Mouse (Mus musculus): ENCODE measurements around the gene Gstm4. TPM values are rescaled to one million over a fixed set of nuclear protein-coding genes. Genes with fewer than 3 reads are reported as not detected.
"Not testable (repeated sequence)": the region's sequence is repeated elsewhere in the genome, so short reads cannot be mapped to it uniquely, and the experiment has no call there.

Gstm4 gene
- polyA plus RNA-seq, 1 experiment from 2014 or later, result 18.8 TPM

- no peak overlapping the region for H3K27ac ChIP-seq
- H3K4me3 ChIP-seq (replicated peaks), result no peak overlapping the region
- no peaks in the 10 kb centered on the region for H3K36me3 ChIP-seq
- no peaks in the 10 kb centered on the region for H3K9me3 ChIP-seq (replicated peaks)
- H3K4me2 ChIP-seq, result no peak overlapping the region
- WGBS, result 71% methylated on average over 5 of the region's 5 CpGs
- no peaks in the 10 kb centered on the region for H3K27me3 ChIP-seq
- no peak for ATAC-seq (replicated peaks; ENCODE audit: low FRiP score)
- H3K9ac ChIP-seq, result no peak overlapping the region
- 0 out of 2 replicates have a peak, but pooled peaks cover 8% of the 10 kb centered on the region for H3K4me1 ChIP-seq
Observed at GRCm38 (mm10) chr3:108026049-108026448, 18.6 kb downstream of the Gstm4 start.

- no peak overlapping the region for H3K4me3 ChIP-seq (replicated peaks)
- H3K4me1 ChIP-seq, result 0 out of 2 replicates have a peak, but pooled peaks cover 8% of the 10 kb centered on the region
- 41% methylated on average over 4 of the region's 4 CpGs for WGBS
- ATAC-seq (replicated peaks; ENCODE audit: low FRiP score), result no peak
- H3K27me3 ChIP-seq, result no peaks in the 10 kb centered on the region
- H3K27ac ChIP-seq, result no peak overlapping the region
- H3K36me3 ChIP-seq, result no peaks in the 10 kb centered on the region
- no peak overlapping the region for H3K9ac ChIP-seq
- no peaks in the 10 kb centered on the region for H3K9me3 ChIP-seq (replicated peaks)
- no peak overlapping the region for H3K4me2 ChIP-seq
Observed at GRCm38 (mm10) chr3:108025318-108025717, 19.4 kb downstream of the Gstm4 start.

DNA sequence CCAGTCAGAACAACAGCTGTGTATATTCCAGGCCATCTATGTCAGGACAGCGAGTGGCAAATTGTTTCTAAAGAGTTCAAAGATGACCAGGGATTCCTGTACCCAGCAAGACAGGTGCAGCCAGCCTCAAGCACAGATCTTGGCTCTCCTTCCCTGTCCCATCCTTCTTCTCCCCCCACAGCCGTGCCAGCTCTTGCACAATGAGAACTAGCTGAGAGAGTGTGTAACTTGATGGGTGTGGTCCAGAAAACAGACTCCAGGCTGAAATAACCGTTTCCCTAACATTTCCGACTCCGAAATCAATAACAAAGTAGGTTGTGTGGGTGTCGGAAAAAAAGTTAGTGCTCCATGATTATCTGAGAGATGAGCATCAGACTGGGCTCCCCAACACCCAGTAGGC lies 22.0 kb downstream of the Gstm4 start:
- 78% methylated on average over 6 of the region's 6 CpGs for WGBS

GRCm38 (mm10) chr3:108020351-108021022 lies 24.2 kb downstream of the Gstm4 start:
- ATAC-seq (replicated peaks; ENCODE audit: low FRiP score); H3K4me2 ChIP-seq: not testable (repeated sequence)

More for the DNA sequence above, 22.0 kb downstream of the Gstm4 start:
- Histone ChIP-seq H3K9ac (no peak overlapping the region), H3K27ac (no peak overlapping the region), H3K4me2 (no peak overlapping the region), H3K27me3 (no peaks in the 10 kb centered on the region), H3K36me3 (no peaks in the 10 kb centered on the region), H3K9me3 (replicated peaks) (no peaks in the 10 kb centered on the region), H3K4me1 (peaks cover 12% of the 10 kb centered on the region), H3K4me3 (replicated peaks) (no peak overlapping the region)
- no peak for ATAC-seq (replicated peaks; ENCODE audit: low FRiP score)

DNA sequence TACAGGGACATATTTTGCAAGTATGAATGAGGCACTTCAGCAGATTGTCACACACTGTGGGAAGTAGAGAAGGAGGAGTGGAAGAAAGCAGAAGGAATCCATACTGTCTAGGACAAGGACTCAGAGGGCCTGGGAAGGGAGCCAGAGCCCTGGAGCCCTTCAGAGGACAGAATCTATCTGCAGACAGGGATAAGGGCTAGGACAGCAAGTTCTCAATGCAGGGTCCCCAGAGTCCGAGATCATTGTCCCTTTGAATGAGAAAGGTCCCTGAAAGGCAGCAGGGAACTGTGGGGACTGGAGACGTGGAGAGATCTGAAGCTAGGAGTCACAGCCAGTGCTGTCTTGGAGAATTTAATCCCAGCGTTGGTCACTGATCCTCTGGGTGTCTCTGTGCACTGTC lies 25.5 kb downstream of the Gstm4 start:
- not testable (repeated sequence) for H3K4me2 ChIP-seq; H3K4me3 ChIP-seq (replicated peaks); ATAC-seq (replicated peaks; ENCODE audit: low FRiP score); H3K9ac ChIP-seq; H3K9me3 ChIP-seq (replicated peaks); H3K36me3 ChIP-seq; H3K27ac ChIP-seq; H3K27me3 ChIP-seq
- 71% methylated on average over 3 of the region's 3 CpGs for WGBS
- H3K4me1 ChIP-seq, result peaks cover 22% of the 10 kb centered on the region

More at GRCm38 (mm10) chr3:108020351-108021022, 24.2 kb downstream of the Gstm4 start:
- peaks cover 23% of the 10 kb centered on the region for H3K4me1 ChIP-seq
- not testable (repeated sequence) for H3K4me3 ChIP-seq (replicated peaks); H3K27me3 ChIP-seq; H3K9me3 ChIP-seq (replicated peaks); H3K27ac ChIP-seq; H3K9ac ChIP-seq; H3K36me3 ChIP-seq
- WGBS, result 86% methylated on average over 11 of the region's 11 CpGs

GRCm38 (mm10) chr3:108018190-108018820 lies 26.4 kb downstream of the Gstm4 start:
- peak overlapping the region; percentile 49 for H3K4me3 ChIP-seq (replicated peaks)
- H3K9me3 ChIP-seq (replicated peaks), result no peaks in the 10 kb centered on the region
- 26% methylated on average over 14 of the region's 14 CpGs for WGBS
- peak; percentile 5; the same call in 1 of the 2 replicates for ATAC-seq (replicated peaks; ENCODE audit: low FRiP score)
- peak overlapping the region; percentile 96 for H3K27ac ChIP-seq
- H3K36me3 ChIP-seq, result no peaks in the 10 kb centered on the region
- no peaks in the 10 kb centered on the region for H3K27me3 ChIP-seq
- H3K9ac ChIP-seq, result peak overlapping the region; percentile 6; the same call in 1 of the 2 replicates
- H3K4me2 ChIP-seq, result peak overlapping the region; percentile 88
- peaks cover 25% of the 10 kb centered on the region for H3K4me1 ChIP-seq

- H3K27me3 ChIP-seq, result no peaks in the 10 kb centered on the region
Observed at GRCm38 (mm10) chr3:108017473-108018189, 27.1 kb downstream of the Gstm4 start, which contains the start of gene Gstm1. TSS of gene Gstm1 (minus strand) at chr3:108017973.

GRCm38 (mm10) chr3:108016468-108016867 lies 28.2 kb downstream of the Gstm4 start:
- H3K9ac ChIP-seq, result peak overlapping the region; percentile 46; the same call in 1 of the 2 replicates
- peak overlapping the region; percentile 88 for H3K4me2 ChIP-seq
- not testable (repeated sequence) for H3K4me3 ChIP-seq (replicated peaks); H3K27me3 ChIP-seq; H3K27ac ChIP-seq; H3K36me3 ChIP-seq; H3K9me3 ChIP-seq (replicated peaks); ATAC-seq (replicated peaks; ENCODE audit: low FRiP score)
- H3K4me1 ChIP-seq, result peaks cover 32% of the 10 kb centered on the region
- 86% methylated on average over 5 of the region's 5 CpGs for WGBS

More at GRCm38 (mm10) chr3:108017473-108018189, 27.1 kb downstream of the Gstm4 start, which contains the start of gene Gstm1:
- Histone ChIP-seq H3K36me3 (no peaks in the 10 kb centered on the region), H3K4me1 (peaks cover 31% of the 10 kb centered on the region), H3K9ac (peak within 1 kb of the TSS; percentile 46), H3K4me2 (peak within 1 kb of the TSS; percentile 88), H3K9me3 (replicated peaks) (no peaks in the 10 kb centered on the region), H3K4me3 (replicated peaks) (peak within 1 kb of the TSS; percentile 49), H3K27ac (peak within 1 kb of the TSS; percentile 96)
- peak; percentile 99 for ATAC-seq (replicated peaks; ENCODE audit: low FRiP score)
- WGBS, result 0% methylated on average over 31 of the region's 31 CpGs

DNA sequence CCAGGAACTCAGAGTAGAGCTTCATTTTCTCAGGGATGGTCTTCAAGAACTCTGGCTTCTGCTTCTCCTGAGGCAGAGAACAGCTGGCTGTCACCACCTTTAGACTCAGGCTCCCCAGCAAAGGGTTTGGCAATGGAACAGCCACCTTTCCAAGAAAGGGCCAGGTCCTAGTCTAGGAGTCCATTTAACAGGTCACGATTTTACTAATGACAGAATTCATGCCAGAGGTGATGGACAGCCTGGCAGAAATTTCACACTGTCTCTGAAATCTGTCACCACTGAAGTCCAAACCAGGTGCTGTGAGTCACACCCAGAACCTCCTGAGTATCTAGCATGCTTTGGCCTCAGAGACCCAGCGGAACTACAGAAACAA lies 29.7 kb downstream of the Gstm4 start:
- Histone ChIP-seq H3K27me3 (no peaks in the 10 kb centered on the region), H3K4me3 (replicated peaks) (no peak overlapping the region), H3K9ac (no peak overlapping the region), H3K4me2 (no peak overlapping the region), H3K4me1 (peaks cover 32% of the 10 kb centered on the region), H3K36me3 (no peaks in the 10 kb centered on the region), H3K9me3 (replicated peaks) (no peaks in the 10 kb centered on the region), H3K27ac (no peak overlapping the region)
- ATAC-seq (replicated peaks; ENCODE audit: low FRiP score), result no peak
- WGBS, result 90% methylated on average over 2 of the region's 2 CpGs

- Histone ChIP-seq H3K4me2 (no peak overlapping the region), H3K9me3 (replicated peaks) (no peaks in the 10 kb centered on the region), H3K4me3 (replicated peaks) (no peak overlapping the region), H3K27me3 (no peaks in the 10 kb centered on the region), H3K36me3 (no peaks in the 10 kb centered on the region), H3K4me1 (peaks cover 32% of the 10 kb centered on the region), H3K9ac (no peak overlapping the region), H3K27ac (no peak overlapping the region)
- 71% methylated on average over 8 of the region's 8 CpGs for WGBS
- ATAC-seq (replicated peaks; ENCODE audit: low FRiP score), result no peak
Observed at GRCm38 (mm10) chr3:108014098-108014973, 30.4 kb downstream of the Gstm4 start.

DNA sequence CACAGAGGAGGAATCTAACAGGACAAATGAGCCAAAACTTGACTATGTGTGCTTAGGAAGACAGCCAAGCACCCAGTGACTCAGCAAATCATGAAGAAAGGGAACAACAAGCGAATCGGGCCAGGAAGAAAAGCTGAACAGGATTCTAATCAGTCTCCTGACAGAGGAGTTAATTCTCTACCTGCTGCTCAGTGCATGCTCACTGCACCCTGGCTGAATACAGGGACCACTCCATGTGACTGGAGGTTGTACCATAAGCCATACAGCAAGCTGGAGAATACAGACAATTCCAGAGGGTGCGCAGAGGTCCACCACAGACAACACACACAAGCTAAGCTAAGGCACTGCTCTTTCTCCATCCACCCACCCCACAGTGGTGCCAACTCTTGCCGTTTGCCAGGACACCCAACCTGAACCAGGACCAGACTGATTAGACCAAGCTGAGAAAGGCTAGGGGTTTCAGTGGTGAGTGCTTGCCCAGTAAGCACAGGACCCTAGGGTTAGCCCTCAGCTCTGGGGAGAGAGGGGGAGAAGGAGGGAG lies 31.3 kb downstream of the Gstm4 start:
- H3K9ac ChIP-seq, result peak overlapping the region; percentile 14; the same call in 1 of the 2 replicates
- H3K27ac ChIP-seq, result peak overlapping the region; percentile 54
- no peaks in the 10 kb centered on the region for H3K9me3 ChIP-seq (replicated peaks)
- ATAC-seq (replicated peaks; ENCODE audit: low FRiP score), result no peak
- 71% methylated on average over 4 of the region's 4 CpGs for WGBS
- peaks cover 29% of the 10 kb centered on the region for H3K4me1 ChIP-seq
- no peaks in the 10 kb centered on the region for H3K36me3 ChIP-seq
- no peaks in the 10 kb centered on the region for H3K27me3 ChIP-seq
- no peak overlapping the region for H3K4me3 ChIP-seq (replicated peaks)
- H3K4me2 ChIP-seq, result no peak overlapping the region

Data from kidney, embryonic 15.5 days (tissue).